Mouse (Mus musculus): ENCODE measurements around the gene Samd4b.

DNA sequence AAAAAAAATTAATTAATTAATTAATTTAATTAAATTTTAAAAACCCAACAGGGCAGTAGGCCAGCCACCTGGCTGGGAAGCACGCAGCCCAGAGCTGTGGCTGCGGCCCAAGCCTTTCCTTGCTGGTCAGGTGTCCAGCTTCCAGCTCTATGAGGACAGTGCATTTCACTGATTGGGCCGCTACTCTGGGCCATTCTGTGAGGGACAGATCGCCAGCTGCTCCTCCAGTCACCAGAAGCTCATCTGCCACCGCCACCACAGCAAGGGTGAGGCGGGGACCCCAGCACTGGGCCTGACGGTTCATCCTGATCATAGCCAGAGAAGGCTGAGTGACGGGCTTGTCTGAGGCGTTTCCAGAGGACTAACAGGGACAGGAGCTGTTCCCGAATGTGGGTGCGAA lies 36.0 kb downstream of the Samd4b start:
- no peak for TF ChIP-seq GATA1 (IDR thresholded peaks at IDR 0.05; ENCODE audit: low read length)
- no peak for TF ChIP-seq TAL1 (IDR thresholded peaks at IDR 0.05; ENCODE audit: low read length)
